Mouse (Mus musculus): Measurements from ENCODE around the gene Snx7. TPM values are rescaled to one million over a fixed set of nuclear protein-coding genes. Genes with fewer than 3 reads are reported as not detected.

Gene Snx7
- polyA plus RNA-seq, 1 experiment, result 1.8 TPM

GRCm38 (mm10) chr3:117866696-117867407 lies 1.9 kb downstream of the Snx7 start:
- Histone ChIP-seq H3K36me3 (ENCODE audit: control insufficient read depth, insufficient read depth, low read length) (no peaks in the 10 kb centered on the region), H3K27ac (ENCODE audit: insufficient read depth, low read length) (no peak overlapping the region), H3K4me3 (ENCODE audit: extremely low read depth, insufficient read depth, insufficient read length) (no peak overlapping the region), H3K4me1 (ENCODE audit: control insufficient read depth, insufficient read depth, insufficient read length) (no peaks in the 10 kb centered on the region), H3K27me3 (ENCODE audit: control insufficient read depth, insufficient read depth, low read length) (peaks cover 2% of the 10 kb centered on the region; the same call in 1 of the 2 replicates)
- 85% methylated on average over 12 of the region's 12 CpGs for WGBS
- no peak for DNase-seq (ENCODE audit: low read depth in 1 of 2, low spot score in 2 of 2)
- TF ChIP-seq POLR2A (IDR thresholded peaks at IDR 0.05; ENCODE audit: low read depth, low read length), result no peak
- no peak for TF ChIP-seq CTCF (IDR thresholded peaks at IDR 0.05; ENCODE audit: extremely low read depth, insufficient read depth, insufficient read length, insufficient replicate concordance)

- Histone ChIP-seq H3K4me1 (ENCODE audit: control insufficient read depth, insufficient read depth, insufficient read length) (no peaks in the 10 kb centered on the region), H3K36me3 (ENCODE audit: control insufficient read depth, insufficient read depth, low read length) (no peaks in the 10 kb centered on the region)
- no peak for TF ChIP-seq POLR2A (IDR thresholded peaks at IDR 0.05; ENCODE audit: low read depth, low read length)
- TF ChIP-seq CTCF (IDR thresholded peaks at IDR 0.05; ENCODE audit: extremely low read depth, insufficient read depth, insufficient read length, insufficient replicate concordance), result no peak
These were observed 3.1 kb downstream of the Snx7 start for GRCm38 (mm10) chr3:117865621-117866020.

GRCm38 (mm10) chr3:117862951-117863350 lies 5.8 kb downstream of the Snx7 start:
- H3K4me3 ChIP-seq (ENCODE audit: extremely low read depth, insufficient read depth, insufficient read length), result no peak overlapping the region
- TF ChIP-seq POLR2A (IDR thresholded peaks at IDR 0.05; ENCODE audit: low read depth, low read length) (no peak), CTCF (IDR thresholded peaks at IDR 0.05; ENCODE audit: extremely low read depth, insufficient read depth, insufficient read length, insufficient replicate concordance) (no peak)
- no peaks in the 10 kb centered on the region for H3K4me1 ChIP-seq (ENCODE audit: control insufficient read depth, insufficient read depth, insufficient read length)
- no peaks in the 10 kb centered on the region for H3K36me3 ChIP-seq (ENCODE audit: control insufficient read depth, insufficient read depth, low read length)
- no peaks in the 10 kb centered on the region for H3K27me3 ChIP-seq (ENCODE audit: control insufficient read depth, insufficient read depth, low read length)
- H3K27ac ChIP-seq (ENCODE audit: insufficient read depth, low read length), result no peak overlapping the region
- WGBS, result 73% methylated on average over 2 of the region's 2 CpGs
- no peak for DNase-seq (ENCODE audit: low read depth in 1 of 2, low spot score in 2 of 2)

More at GRCm38 (mm10) chr3:117865621-117866020, 3.1 kb downstream of the Snx7 start:
- no peak for DNase-seq (ENCODE audit: low read depth in 1 of 2, low spot score in 2 of 2)
- H3K4me3 ChIP-seq (ENCODE audit: extremely low read depth, insufficient read depth, insufficient read length), result no peak overlapping the region
- peaks cover 2% of the 10 kb centered on the region; the same call in 1 of the 2 replicates for H3K27me3 ChIP-seq (ENCODE audit: control insufficient read depth, insufficient read depth, low read length)
- H3K27ac ChIP-seq (ENCODE audit: insufficient read depth, low read length), result no peak overlapping the region

- 85% methylated on average over 6 of the region's 6 CpGs for WGBS
These were observed 6.7 kb downstream of the Snx7 start for GRCm38 (mm10) chr3:117861977-117862434.

GRCm38 (mm10) chr3:117858996-117859395 lies 9.7 kb downstream of the Snx7 start:
- Histone ChIP-seq H3K36me3 (ENCODE audit: control insufficient read depth, insufficient read depth, low read length) (no peaks in the 10 kb centered on the region), H3K27me3 (ENCODE audit: control insufficient read depth, insufficient read depth, low read length) (no peaks in the 10 kb centered on the region), H3K4me3 (ENCODE audit: extremely low read depth, insufficient read depth, insufficient read length) (no peak overlapping the region), H3K4me1 (ENCODE audit: control insufficient read depth, insufficient read depth, insufficient read length) (no peaks in the 10 kb centered on the region), H3K27ac (ENCODE audit: insufficient read depth, low read length) (no peak overlapping the region)
- TF ChIP-seq CTCF (IDR thresholded peaks at IDR 0.05; ENCODE audit: extremely low read depth, insufficient read depth, insufficient read length, insufficient replicate concordance) (no peak), POLR2A (IDR thresholded peaks at IDR 0.05; ENCODE audit: low read depth, low read length) (no peak)
- 92% methylated on average over 3 of the region's 3 CpGs for WGBS
- no peak for DNase-seq (ENCODE audit: low read depth in 1 of 2, low spot score in 2 of 2)

More at GRCm38 (mm10) chr3:117861977-117862434, 6.7 kb downstream of the Snx7 start:
- no peaks in the 10 kb centered on the region for H3K36me3 ChIP-seq (ENCODE audit: control insufficient read depth, insufficient read depth, low read length)
- H3K27me3 ChIP-seq (ENCODE audit: control insufficient read depth, insufficient read depth, low read length), result no peaks in the 10 kb centered on the region
- no peaks in the 10 kb centered on the region for H3K4me1 ChIP-seq (ENCODE audit: control insufficient read depth, insufficient read depth, insufficient read length)
- H3K27ac ChIP-seq (ENCODE audit: insufficient read depth, low read length), result no peak overlapping the region
- DNase-seq (ENCODE audit: low read depth in 1 of 2, low spot score in 2 of 2), result no peak
- no peak overlapping the region for H3K4me3 ChIP-seq (ENCODE audit: extremely low read depth, insufficient read depth, insufficient read length)
- TF ChIP-seq POLR2A (IDR thresholded peaks at IDR 0.05; ENCODE audit: low read depth, low read length), result no peak

GRCm38 (mm10) chr3:117853729-117854128 lies 15.0 kb downstream of the Snx7 start:
- WGBS, result 77% methylated on average over 3 of the region's 3 CpGs
- DNase-seq (ENCODE audit: low read depth in 1 of 2, low spot score in 2 of 2), result no peak
- TF ChIP-seq CTCF (IDR thresholded peaks at IDR 0.05; ENCODE audit: extremely low read depth, insufficient read depth, insufficient read length, insufficient replicate concordance), result no peak
- no peak for TF ChIP-seq POLR2A (IDR thresholded peaks at IDR 0.05; ENCODE audit: low read depth, low read length)
- H3K4me1 ChIP-seq (ENCODE audit: control insufficient read depth, insufficient read depth, insufficient read length), result no peaks in the 10 kb centered on the region
- no peaks in the 10 kb centered on the region for H3K27me3 ChIP-seq (ENCODE audit: control insufficient read depth, insufficient read depth, low read length)
- H3K27ac ChIP-seq (ENCODE audit: insufficient read depth, low read length), result no peak overlapping the region
- no peak overlapping the region for H3K4me3 ChIP-seq (ENCODE audit: extremely low read depth, insufficient read depth, insufficient read length)
- no peaks in the 10 kb centered on the region for H3K36me3 ChIP-seq (ENCODE audit: control insufficient read depth, insufficient read depth, low read length)

GRCm38 (mm10) chr3:117852054-117852361 lies 16.7 kb downstream of the Snx7 start:
- TF ChIP-seq CTCF (IDR thresholded peaks at IDR 0.05; ENCODE audit: extremely low read depth, insufficient read depth, insufficient read length, insufficient replicate concordance) (no peak), POLR2A (IDR thresholded peaks at IDR 0.05; ENCODE audit: low read depth, low read length) (no peak)
- no peak overlapping the region for H3K4me3 ChIP-seq (ENCODE audit: extremely low read depth, insufficient read depth, insufficient read length)
- 89% methylated on average over 3 of the region's 3 CpGs for WGBS

More at GRCm38 (mm10) chr3:117852054-117852361, 16.7 kb downstream of the Snx7 start:
- DNase-seq (ENCODE audit: low read depth in 1 of 2, low spot score in 2 of 2), result no peak
- Histone ChIP-seq H3K4me1 (ENCODE audit: control insufficient read depth, insufficient read depth, insufficient read length) (no peaks in the 10 kb centered on the region), H3K36me3 (ENCODE audit: control insufficient read depth, insufficient read depth, low read length) (no peaks in the 10 kb centered on the region), H3K27me3 (ENCODE audit: control insufficient read depth, insufficient read depth, low read length) (no peaks in the 10 kb centered on the region), H3K27ac (ENCODE audit: insufficient read depth, low read length) (no peak overlapping the region)
